Mouse (Mus musculus) embryonic facial prominence, embryonic 11.5 days (tissue): Measurements from ENCODE around the gene Cdk16. TPM values are rescaled to one million over a fixed set of nuclear protein-coding genes. Genes with fewer than 3 reads are reported as not detected.

Source experiments
- ATAC-seq: fragments of 200-750 bp; cut with Nextera tagmentation; replicated peaks from 2 replicates; pipeline ENCODE4 v1.8.0; 2017; ENCODE audit warnings: low read depth; ENCODE audit not compliant: insufficient number of reproducible peaks, low FRiP score, low TSS enrichment
- DNase-seq: peaks from one replicate; pipeline ENCODE4 v3.0.0-alpha.2; 2015; ENCODE audit warnings: low spot score
- H3K27ac ChIP-seq: fragments of 300-500 bp; sonication (generic); replicated peaks from 2 replicates; pipeline ENCODE4 v1.5.1; 2014; ENCODE audit warnings: mild to moderate bottlenecking, low read depth, low read length, control low read depth
- H3K27me3 ChIP-seq: fragments of 300-500 bp; sonication (generic); 2 replicates; pipeline ENCODE4 v1.6.1; 2014; ENCODE audit warnings: mild to moderate bottlenecking, low read length, moderate library complexity, mixed read lengths; ENCODE audit not compliant: control insufficient read depth, insufficient read depth
- H3K36me3 ChIP-seq: fragments of 300-500 bp; sonication (generic); replicated peaks from 2 replicates; pipeline ENCODE4 v1.6.1; 2014; ENCODE audit warnings: low read depth, mild to moderate bottlenecking, low read length, moderate library complexity, mixed read lengths; ENCODE audit not compliant: control insufficient read depth, insufficient read depth
- H3K4me1 ChIP-seq: fragments of 300-500 bp; sonication (generic); 2 replicates; pipeline ENCODE4 v1.6.1; 2014; ENCODE audit warnings: low read length, mixed read lengths; ENCODE audit not compliant: control insufficient read depth, insufficient read depth
- H3K4me2 ChIP-seq: fragments of 300-500 bp; sonication (generic); 2 replicates; pipeline ENCODE4 v1.6.1; 2014; ENCODE audit warnings: low read depth, mild to moderate bottlenecking, control low read depth, low read length, moderate library complexity
- H3K4me3 ChIP-seq: fragments of 300-500 bp; sonication (generic); 2 replicates; pipeline ENCODE4 v1.5.1; 2014; ENCODE audit warnings: low read depth, low read length, control low read depth
- H3K9ac ChIP-seq: fragments of 300-500 bp; sonication (generic); replicated peaks from 2 replicates; pipeline ENCODE4 v1.6.1; 2014; ENCODE audit warnings: mild to moderate bottlenecking, control low read depth, low read length
- H3K9me3 ChIP-seq: fragments of 300-500 bp; sonication (generic); replicated peaks from 2 replicates; pipeline ENCODE4 v1.6.1; 2016; ENCODE audit warnings: mild to moderate bottlenecking, low read length, inconsistent platforms, mixed read lengths; ENCODE audit not compliant: control insufficient read depth
- WGBS: fragments of 180-500 bp; shearing (Covaris S2); extraction: QIAGEN DNeasy Blood & Tissue Kit; methylation state at CpG from one replicate; pipeline ENCODE4 v1.1.7; 2014; 5-methylcytosine and 5-hydroxymethylcytosine counted together
- polyA plus RNA-seq: library from polyadenylated mRNA; unstranded; fragments of >200 nt; fragmentation: Nextera tagmentation; extraction: Ambion mirVana; gene quantifications from 2 replicates; pipeline ENCODE4 v1.2.1, GENCODE M21; 2014

The Cdk16 gene
- polyA plus RNA-seq, 1 experiment from 2014 or later: 88.8 TPM

DNA sequence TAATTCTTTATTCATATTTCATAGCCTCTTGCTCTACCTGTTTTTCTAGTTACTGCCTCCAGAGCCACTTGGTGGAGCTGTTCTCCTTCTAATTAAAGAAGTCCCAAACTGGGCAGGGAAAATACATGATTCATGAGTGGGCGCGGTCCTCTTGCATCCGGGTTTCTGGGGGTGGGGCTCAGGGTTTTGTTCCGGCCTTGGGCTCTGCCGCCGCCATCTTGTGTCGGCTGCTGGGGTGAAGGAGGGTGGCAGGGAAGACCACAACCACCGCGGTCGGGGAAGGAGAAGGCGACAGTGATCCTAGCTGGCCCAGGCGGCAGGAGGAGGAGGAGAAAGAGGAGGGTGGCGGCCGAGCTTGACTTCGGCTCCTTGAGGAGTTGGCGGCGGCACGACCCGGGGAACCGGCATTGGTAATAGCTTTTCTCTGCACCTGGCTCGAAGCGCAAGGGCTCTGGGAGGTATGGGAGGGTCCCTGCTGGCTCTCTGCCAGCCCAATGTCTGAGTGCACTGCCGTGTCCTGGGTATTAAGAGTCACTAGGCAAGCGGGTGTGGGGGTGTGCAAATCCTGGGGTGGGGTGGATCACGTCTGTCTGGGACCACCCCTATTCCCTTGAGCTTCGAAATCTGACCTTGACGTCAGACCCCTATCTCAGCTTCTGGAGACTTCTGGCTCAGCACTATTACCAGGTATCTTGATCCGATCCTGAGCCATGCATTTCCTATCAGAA lies 24.9 kb upstream of the Cdk16 start:
- H3K4me3 ChIP-seq: peak overlapping the region; percentile 59
- no peak overlapping the region; the same call in 1 of the 2 replicates for H3K27ac ChIP-seq
- no peaks in the 10 kb centered on the region for H3K4me1 ChIP-seq
- 15% methylated on average over 25 of the region's 28 CpGs for WGBS
- peak overlapping the region; percentile 41 for H3K4me2 ChIP-seq
- no peaks in the 10 kb centered on the region for H3K9me3 ChIP-seq
- no peaks in the 10 kb centered on the region for H3K36me3 ChIP-seq
- DNase-seq (peak; percentile 90), ATAC-seq (peak; percentile 86)
- no peaks in the 10 kb centered on the region for H3K27me3 ChIP-seq
- peak overlapping the region; percentile 71 for H3K9ac ChIP-seq

- no peak overlapping the region for H3K27ac ChIP-seq
- peak overlapping the region; percentile 59 for H3K4me3 ChIP-seq
- H3K4me1 ChIP-seq: no peaks in the 10 kb centered on the region
- no peaks in the 10 kb centered on the region for H3K27me3 ChIP-seq
- no peaks in the 10 kb centered on the region for H3K9me3 ChIP-seq
- no peak for ATAC-seq
- H3K36me3 ChIP-seq: no peaks in the 10 kb centered on the region
- DNase-seq: no peak
- peak overlapping the region; percentile 41 for H3K4me2 ChIP-seq
- H3K9ac ChIP-seq: peak overlapping the region; percentile 71
- WGBS: 16% methylated on average over 9 of the region's 9 CpGs
These were observed 24.3 kb upstream of the Cdk16 start for GRCm38 (mm10) chrX:20663444-20663790.

GRCm38 (mm10) chrX:20688068-20688547 lies 354 bp downstream of the Cdk16 start:
- H3K4me1 ChIP-seq: no peaks in the 10 kb centered on the region
- WGBS: 13% methylated on average over 31 of the region's 33 CpGs
- H3K27me3 ChIP-seq: no peaks in the 10 kb centered on the region
- H3K9ac ChIP-seq: peak overlapping the region; percentile 79
- peak overlapping the region; percentile 56 for H3K4me2 ChIP-seq
- no peaks in the 10 kb centered on the region for H3K9me3 ChIP-seq
- peak overlapping the region; percentile 65 for H3K4me3 ChIP-seq
- peak overlapping the region; percentile 89 for H3K27ac ChIP-seq
- peak; percentile 82 for DNase-seq
- no peaks in the 10 kb centered on the region for H3K36me3 ChIP-seq
- peak; percentile 92 for ATAC-seq

DNA sequence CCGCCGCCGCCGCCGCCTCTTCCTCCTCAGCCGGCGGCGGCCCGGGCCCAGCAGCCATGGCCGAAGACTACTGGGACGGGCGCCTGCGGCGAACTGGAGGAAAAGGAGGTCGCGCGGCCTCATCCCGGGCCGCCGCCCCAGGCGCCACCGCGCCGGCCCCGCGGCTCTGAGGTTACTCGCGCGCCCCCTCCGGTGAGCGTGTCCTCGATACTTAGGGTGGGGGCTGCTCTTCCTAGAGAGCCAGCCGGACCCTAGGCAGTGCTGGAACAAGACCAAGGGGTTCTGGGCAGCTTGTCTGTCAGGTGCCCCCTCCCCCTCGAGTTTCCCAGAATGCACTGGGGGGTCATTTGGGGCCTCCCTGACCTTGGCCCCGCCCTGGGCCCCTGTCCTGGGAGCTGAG lies 861 bp downstream of the Cdk16 start:
- Histone ChIP-seq H3K4me2 (peak overlapping the region; percentile 46), H3K27ac (peak overlapping the region; percentile 89), H3K36me3 (no peaks in the 10 kb centered on the region), H3K9me3 (no peaks in the 10 kb centered on the region), H3K4me3 (peak overlapping the region; percentile 65), H3K27me3 (no peaks in the 10 kb centered on the region), H3K4me1 (no peaks in the 10 kb centered on the region), H3K9ac (peak overlapping the region; percentile 79)
- ATAC-seq (peak; percentile 60), DNase-seq (peak; percentile 64)
- WGBS: 9% methylated on average over 13 of the region's 35 CpGs

DNA sequence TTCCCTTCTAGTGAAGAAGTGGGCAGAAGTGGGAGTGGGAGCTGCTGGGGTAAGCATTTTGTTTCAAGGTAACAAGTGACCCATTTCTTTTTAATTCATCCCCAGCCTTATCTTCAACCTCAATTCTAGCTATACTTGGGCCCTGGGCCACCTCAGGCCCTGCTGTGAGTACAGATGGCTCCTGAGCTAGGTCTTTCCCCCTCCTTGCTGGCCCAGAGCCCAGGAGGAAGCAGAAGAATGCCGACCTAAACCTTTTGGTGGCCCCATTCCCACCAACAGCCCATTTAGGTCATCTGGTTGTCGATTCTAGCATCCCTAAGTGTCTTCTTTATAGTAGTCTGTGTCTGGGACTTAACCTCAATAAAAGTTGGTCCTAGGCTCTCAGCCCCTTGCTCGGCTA lies 3.8 kb downstream of the Cdk16 start:
- no peaks in the 10 kb centered on the region for H3K4me1 ChIP-seq
- no peak overlapping the region for H3K27ac ChIP-seq
- peaks cover 2% of the 10 kb centered on the region; the same call in 1 of the 2 replicates for H3K36me3 ChIP-seq

DNA sequence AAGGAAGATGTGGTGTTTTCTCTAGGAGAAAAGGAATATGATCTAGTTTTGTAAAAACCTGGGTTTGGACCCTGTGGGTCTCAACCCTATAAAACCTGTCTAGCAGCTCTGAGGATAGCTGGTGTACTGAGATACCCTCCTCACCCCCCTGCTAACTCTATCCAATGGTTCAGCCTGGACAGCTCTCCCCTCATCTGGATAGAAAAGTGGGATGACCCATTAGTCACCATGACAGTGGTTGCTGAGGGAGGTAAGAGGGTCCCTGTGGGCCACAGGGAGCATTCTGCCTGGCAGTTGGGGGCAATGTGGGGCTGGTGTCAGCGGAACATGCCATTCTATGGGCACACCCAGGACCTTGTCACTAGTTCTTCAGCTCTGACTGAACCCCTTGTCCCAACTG lies 4.9 kb downstream of the Cdk16 start:
- Histone ChIP-seq H3K27me3 (no peaks in the 10 kb centered on the region), H3K9ac (no peak overlapping the region), H3K4me2 (no peak overlapping the region), H3K27ac (no peak overlapping the region), H3K9me3 (no peaks in the 10 kb centered on the region), H3K4me1 (no peaks in the 10 kb centered on the region), H3K4me3 (no peak overlapping the region), H3K36me3 (peaks cover 2% of the 10 kb centered on the region; the same call in 1 of the 2 replicates)
- no peak for ATAC-seq
- no peak for DNase-seq
- WGBS: 100% methylated on average over 1 of the region's 1 CpGs

More for the DNA sequence above, 3.8 kb downstream of the Cdk16 start:
- Histone ChIP-seq H3K9me3 (no peaks in the 10 kb centered on the region), H3K4me3 (no peak overlapping the region), H3K9ac (no peak overlapping the region), H3K27me3 (no peaks in the 10 kb centered on the region), H3K4me2 (no peak overlapping the region)
- ATAC-seq: no peak
- no peak for DNase-seq
- 75% methylated on average over 3 of the region's 3 CpGs for WGBS

DNA sequence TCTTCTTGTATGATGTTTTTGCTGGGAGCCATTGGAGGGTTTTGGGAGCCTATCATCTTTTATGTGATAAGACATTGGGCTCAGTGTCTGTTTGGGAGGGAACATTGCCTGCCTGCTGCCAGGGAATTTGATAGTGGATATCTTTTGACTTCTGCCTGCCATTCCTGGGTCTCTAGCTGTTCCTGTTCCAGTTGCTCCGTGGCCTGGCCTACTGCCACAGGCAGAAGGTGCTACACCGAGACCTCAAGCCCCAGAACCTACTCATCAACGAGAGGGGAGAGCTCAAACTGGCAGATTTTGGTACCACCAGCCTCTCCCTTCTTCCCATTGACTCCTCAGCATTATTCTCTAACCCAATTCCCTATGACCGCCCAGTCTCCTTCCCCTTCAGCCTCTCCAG lies 8.1 kb downstream of the Cdk16 start:
- ATAC-seq (no peak), DNase-seq (no peak)
- Histone ChIP-seq H3K27me3 (no peaks in the 10 kb centered on the region), H3K36me3 (peaks cover 2% of the 10 kb centered on the region; the same call in 1 of the 2 replicates), H3K9ac (no peak overlapping the region), H3K4me1 (no peaks in the 10 kb centered on the region), H3K4me2 (no peak overlapping the region), H3K9me3 (no peaks in the 10 kb centered on the region), H3K4me3 (no peak overlapping the region), H3K27ac (no peak overlapping the region)
- 85% methylated on average over 4 of the region's 4 CpGs for WGBS

DNA sequence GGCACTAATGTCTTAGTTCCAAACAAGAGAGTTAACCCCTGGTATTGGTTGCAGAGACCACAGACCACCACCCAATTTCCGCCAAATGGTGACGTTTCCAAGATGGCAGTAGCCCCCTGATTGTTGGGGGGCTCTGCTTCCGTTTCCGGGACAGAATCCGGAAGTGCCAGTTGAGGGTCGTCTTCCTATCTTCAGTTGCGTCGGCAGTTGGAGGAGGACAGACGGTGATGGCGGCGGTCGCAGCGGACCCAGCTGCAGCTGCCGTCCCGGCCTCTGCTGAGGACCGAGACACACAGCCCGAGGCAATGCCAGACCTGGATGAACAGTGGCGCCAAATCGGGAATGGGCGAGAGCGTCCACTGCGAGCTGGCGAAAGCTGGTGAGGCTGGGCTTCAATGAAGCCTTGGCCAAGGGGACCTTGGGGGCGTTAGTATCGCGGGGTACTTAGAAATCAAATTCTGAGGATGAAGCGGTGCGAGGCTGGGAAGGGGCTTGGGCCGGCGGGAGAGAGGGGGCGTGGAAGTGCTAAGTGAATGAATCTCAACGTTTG lies 16.1 kb downstream of the Cdk16 start, which contains the start of gene Usp11:
Gene Usp11 (plus strand): TSS at position 166 of the 550 bp plus-strand sequence.
- Histone ChIP-seq H3K4me1 (no peaks in the 10 kb centered on the region), H3K9me3 (no peaks in the 10 kb centered on the region), H3K9ac (peak within 1 kb of the TSS; percentile 55), H3K27me3 (no peaks in the 10 kb centered on the region), H3K36me3 (no peaks in the 10 kb centered on the region), H3K27ac (peak within 1 kb of the TSS; percentile 85), H3K4me2 (peak within 1 kb of the TSS; percentile 19), H3K4me3 (peak within 1 kb of the TSS; percentile 58)
- peak; percentile 81 for ATAC-seq
- 21% methylated on average over 32 of the region's 32 CpGs for WGBS
- peak; percentile 76 for DNase-seq
